Mouse (Mus musculus) heart, postnatal 0 days (tissue): ENCODE data around the gene Gad1.

Experiments
- CTCF ChIP-seq: IDR thresholded peaks from 2 replicates; pipeline ENCODE4 v1.5.1; 2016; ENCODE audit warnings: antibody characterized with exemption, control low read depth, low read depth
- EP300 ChIP-seq: IDR thresholded peaks from 2 replicates; pipeline ENCODE4 v1.6.1; 2016; ENCODE audit warnings: antibody characterized with exemption, low read depth

DNA sequence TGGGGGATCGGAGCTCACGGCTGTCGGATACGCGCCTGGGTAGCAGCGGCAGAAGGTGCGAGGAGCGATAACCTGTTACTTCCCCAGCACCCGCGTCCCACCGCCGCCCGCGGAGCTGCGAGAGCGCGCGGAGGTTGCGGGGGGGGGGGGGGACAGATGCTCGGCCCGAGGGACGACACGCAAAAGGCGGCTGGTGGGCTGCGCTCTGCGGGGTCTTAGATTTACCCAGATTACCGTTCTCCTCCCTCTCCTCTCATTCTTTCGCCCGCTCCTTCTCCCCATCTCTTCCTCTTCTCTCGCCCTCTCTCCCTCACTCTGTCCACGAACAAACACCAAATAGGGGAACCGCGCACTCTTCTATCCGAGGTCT lies 9.7 kb downstream of the Gad1 start:
- TF ChIP-seq CTCF (no peak), EP300 (no peak)
